Mouse (Mus musculus) intestine, embryonic 15.5 days (tissue): Measurements from ENCODE around the gene Exoc6b. TPM values are rescaled to one million over a fixed set of nuclear protein-coding genes. Genes with fewer than 3 reads are reported as not detected.
"Not testable (repeated sequence)": the region's sequence is repeated elsewhere in the genome, so short reads cannot be mapped to it uniquely, and the experiment has no call there.

Experiments
- ATAC-seq: fragments of 200-750 bp; cut with Nextera tagmentation; 2 replicates; pipeline ENCODE4 v1.8.0; 2017; ENCODE audit warnings: moderate TSS enrichment, moderate library complexity
- H3K27ac ChIP-seq: fragments of 300-500 bp; sonication (generic); 2 replicates; pipeline ENCODE4 v1.5.1; 2015; ENCODE audit warnings: mild to moderate bottlenecking, inconsistent platforms
- H3K27me3 ChIP-seq: fragments of 300-500 bp; sonication (generic); replicated peaks from 2 replicates; pipeline ENCODE4 v1.6.1; 2015; ENCODE audit warnings: inconsistent platforms
- H3K36me3 ChIP-seq: fragments of 300-500 bp; sonication (generic); 2 replicates; pipeline ENCODE4 v1.6.1; 2015; ENCODE audit warnings: inconsistent platforms
- H3K4me1 ChIP-seq: fragments of 300-500 bp; sonication (generic); replicated peaks from 2 replicates; pipeline ENCODE4 v1.6.1; 2015; ENCODE audit warnings: inconsistent platforms
- H3K4me2 ChIP-seq: fragments of 300-500 bp; sonication (generic); replicated peaks from 2 replicates; pipeline ENCODE4 v1.6.1; 2015; ENCODE audit warnings: mild to moderate bottlenecking, inconsistent platforms
- H3K4me3 ChIP-seq: fragments of 300-500 bp; sonication (generic); replicated peaks from 2 replicates; pipeline ENCODE4 v1.5.1; 2015; ENCODE audit warnings: inconsistent platforms
- H3K9ac ChIP-seq: fragments of 300-500 bp; sonication (generic); 2 replicates; pipeline ENCODE4 v1.6.1; 2015; ENCODE audit warnings: inconsistent platforms
- H3K9me3 ChIP-seq: fragments of 300-500 bp; sonication (generic); 2 replicates; pipeline ENCODE4 v1.6.1; 2016; ENCODE audit warnings: inconsistent platforms
- WGBS: fragments of 180-500 bp; shearing (Covaris S2); methylation state at CpG from one replicate; pipeline ENCODE4 v1.1.7; 2015; 5-methylcytosine and 5-hydroxymethylcytosine counted together
- polyA plus RNA-seq: library from polyadenylated mRNA; unstranded; fragments of >200 nt; fragmentation: Nextera tagmentation; extraction: Ambion mirVana; gene quantifications from 2 replicates; pipeline ENCODE4 v1.2.1, GENCODE M21; 2015

The Exoc6b gene
- polyA plus RNA-seq, 1 experiment from 2014 or later: 19.5 TPM

DNA sequence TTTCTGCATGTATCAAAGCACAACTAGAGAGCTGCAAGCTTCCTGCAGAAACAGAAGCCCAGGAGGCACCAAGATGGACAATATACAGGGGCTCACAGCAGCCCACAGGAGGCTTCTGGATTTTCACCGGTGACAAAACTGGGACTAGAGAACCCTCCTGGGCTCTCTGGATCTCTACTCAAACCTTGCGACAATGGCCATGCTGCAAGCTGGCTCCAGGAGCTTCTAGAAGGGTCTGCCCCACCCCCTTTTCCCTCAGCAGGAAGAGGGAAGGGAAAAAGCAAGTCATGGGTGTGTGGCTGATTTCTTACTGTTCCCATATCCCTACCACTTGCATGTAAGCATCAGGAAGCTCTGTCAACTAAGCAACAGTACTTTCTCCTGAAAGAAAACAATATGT, 437.7 kb downstream of the Exoc6b start:
- H3K9ac ChIP-seq: no peak overlapping the region
- WGBS: 77% methylated on average over 2 of the region's 2 CpGs
- no peaks in the 10 kb centered on the region for H3K36me3 ChIP-seq
- H3K4me3 ChIP-seq: no peak overlapping the region
- no peak overlapping the region for H3K4me2 ChIP-seq
- H3K4me1 ChIP-seq: peaks cover 3% of the 10 kb centered on the region; the same call in 1 of the 2 replicates
- H3K9me3 ChIP-seq: no peaks in the 10 kb centered on the region
- ATAC-seq: no peak
- H3K27ac ChIP-seq: no peak overlapping the region
- H3K27me3 ChIP-seq: no peaks in the 10 kb centered on the region

DNA sequence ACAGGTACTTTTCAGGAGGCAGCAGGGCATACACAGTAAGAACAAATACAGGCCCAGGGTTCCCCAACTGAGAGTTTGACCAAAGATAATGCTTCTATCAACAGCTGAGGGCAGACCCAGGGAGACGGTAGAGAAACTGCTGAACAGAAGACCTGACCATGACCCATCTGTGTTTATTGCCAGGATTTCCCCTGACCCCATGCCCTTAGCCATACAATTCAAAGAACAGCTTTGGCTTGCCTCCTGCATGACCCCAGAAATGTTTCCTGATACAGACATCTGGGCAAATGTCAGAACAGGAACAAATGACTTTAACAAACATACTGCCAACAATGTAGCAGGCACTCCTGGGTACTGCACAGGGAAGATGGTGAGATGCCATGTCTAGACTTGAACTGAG, 439.0 kb downstream of the Exoc6b start:
- Histone ChIP-seq H3K4me1 (peaks cover 3% of the 10 kb centered on the region; the same call in 1 of the 2 replicates), H3K9ac (no peak overlapping the region), H3K27ac (no peak overlapping the region), H3K27me3 (no peaks in the 10 kb centered on the region), H3K4me2 (no peak overlapping the region), H3K9me3 (no peaks in the 10 kb centered on the region), H3K36me3 (no peaks in the 10 kb centered on the region), H3K4me3 (no peak overlapping the region)
- 22% methylated on average over 1 of the region's 1 CpGs for WGBS
- no peak for ATAC-seq

DNA sequence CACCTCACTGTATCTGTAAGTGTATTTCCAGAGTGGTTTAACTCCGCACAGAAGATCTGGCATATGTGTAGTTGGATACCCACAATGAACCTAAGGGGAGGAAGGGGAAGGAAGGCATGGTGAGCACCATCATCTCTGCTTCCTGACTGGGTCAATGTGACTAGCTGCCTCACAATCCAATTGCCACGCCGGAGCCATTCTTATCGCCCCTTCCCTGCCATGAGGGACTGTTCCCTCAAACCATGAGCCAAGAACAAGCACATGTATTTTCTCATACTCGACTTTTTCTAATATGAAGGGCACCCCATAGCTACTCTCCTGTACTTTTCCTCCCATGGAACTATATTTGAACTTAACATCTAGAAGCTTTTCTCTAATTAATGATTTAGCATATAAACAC, 440.5 kb downstream of the Exoc6b start:
- Histone ChIP-seq H3K27me3 (no peaks in the 10 kb centered on the region), H3K9ac (no peak overlapping the region), H3K4me2 (no peak overlapping the region), H3K36me3 (no peaks in the 10 kb centered on the region), H3K27ac (no peak overlapping the region), H3K4me1 (peaks cover 3% of the 10 kb centered on the region; the same call in 1 of the 2 replicates), H3K4me3 (no peak overlapping the region), H3K9me3 (no peaks in the 10 kb centered on the region)
- 88% methylated on average over 5 of the region's 5 CpGs for WGBS
- no peak for ATAC-seq

DNA sequence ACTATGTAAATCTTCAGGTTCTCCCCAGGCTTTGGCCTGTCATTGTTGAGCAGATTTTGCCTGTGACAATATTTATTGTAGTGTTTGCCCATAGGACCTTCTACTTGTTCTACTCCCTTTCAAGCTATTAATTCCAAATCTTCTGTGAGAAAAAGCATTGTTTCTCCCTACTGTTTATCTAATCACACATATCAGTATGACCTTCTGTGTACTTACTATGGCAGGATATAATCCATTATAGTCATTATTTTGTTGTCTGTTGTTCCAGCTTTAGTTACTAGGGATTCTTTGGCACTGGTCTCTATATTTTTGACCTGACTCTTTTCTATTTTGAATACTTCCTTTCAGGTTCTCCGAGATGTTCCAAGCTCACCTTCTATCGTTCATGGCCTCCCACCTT, 442.9 kb downstream of the Exoc6b start:
- Histone ChIP-seq H3K4me3 (no peak overlapping the region), H3K36me3 (0 out of 2 replicates have a peak, but pooled peaks cover 2% of the 10 kb centered on the region), H3K4me1 (peaks cover 5% of the 10 kb centered on the region; the same call in 1 of the 2 replicates), H3K27me3 (no peaks in the 10 kb centered on the region), H3K27ac (no peak overlapping the region), H3K4me2 (no peak overlapping the region), H3K9me3 (no peaks in the 10 kb centered on the region), H3K9ac (no peak overlapping the region)
- no peak for ATAC-seq
- 82% methylated on average over 2 of the region's 2 CpGs for WGBS

DNA sequence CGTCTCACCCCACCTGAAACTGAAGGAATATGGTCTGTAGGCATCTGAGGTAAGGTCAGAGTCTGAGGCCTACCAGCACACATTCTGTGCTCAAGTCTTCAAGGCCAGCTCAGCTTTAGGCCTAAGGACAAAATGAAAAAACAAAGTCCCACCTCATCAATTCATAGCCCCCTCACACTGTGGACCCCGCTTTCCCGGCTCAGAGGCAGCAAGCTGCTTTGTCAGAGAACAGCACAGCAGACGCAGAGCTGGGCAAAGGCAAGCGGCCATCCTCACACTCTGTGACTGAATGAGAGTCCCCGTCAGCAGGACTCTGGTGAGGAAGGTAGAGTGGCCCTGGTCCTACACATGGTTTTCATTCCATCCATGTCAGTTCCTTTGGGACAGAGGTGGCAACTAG, 450.1 kb downstream of the Exoc6b start:
- H3K4me1 ChIP-seq: 0 out of 2 replicates have a peak, but pooled peaks cover 2% of the 10 kb centered on the region
- peaks cover 2% of the 10 kb centered on the region; the same call in 1 of the 2 replicates for H3K36me3 ChIP-seq
- no peaks in the 10 kb centered on the region for H3K9me3 ChIP-seq
- no peak overlapping the region for H3K4me3 ChIP-seq
- H3K27me3 ChIP-seq: no peaks in the 10 kb centered on the region
- H3K4me2 ChIP-seq: no peak overlapping the region
- H3K27ac ChIP-seq: no peak overlapping the region
- 94% methylated on average over 6 of the region's 6 CpGs for WGBS
- no peak for ATAC-seq
- H3K9ac ChIP-seq: no peak overlapping the region

DNA sequence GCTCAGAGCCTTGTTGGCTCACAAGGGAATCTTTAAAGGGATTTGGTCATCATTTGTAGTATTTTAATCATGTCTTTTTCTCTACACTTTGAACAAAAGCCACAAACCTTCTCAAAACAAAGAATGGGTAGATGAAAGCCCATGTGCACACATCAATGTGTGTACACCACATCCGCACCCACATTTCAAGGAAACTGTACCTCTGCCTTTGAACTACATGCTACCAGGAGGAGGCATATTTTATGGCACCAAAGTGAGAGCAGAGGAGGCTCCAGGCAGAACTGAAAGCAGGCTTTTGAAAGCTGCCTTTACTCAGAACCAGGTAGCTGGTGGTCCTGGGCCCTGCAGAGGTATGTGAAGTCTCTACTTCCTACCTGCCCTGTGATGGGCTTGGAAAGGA, 452.3 kb downstream of the Exoc6b start:
- Histone ChIP-seq H3K27ac (no peak overlapping the region), H3K4me2 (no peak overlapping the region), H3K9ac (no peak overlapping the region), H3K27me3 (no peaks in the 10 kb centered on the region), H3K36me3 (no peaks in the 10 kb centered on the region; the same call in 1 of the 2 replicates), H3K9me3 (no peaks in the 10 kb centered on the region), H3K4me1 (no peaks in the 10 kb centered on the region), H3K4me3 (no peak overlapping the region)
- no peak for ATAC-seq
- WGBS: 100% methylated on average over 1 of the region's 1 CpGs

DNA sequence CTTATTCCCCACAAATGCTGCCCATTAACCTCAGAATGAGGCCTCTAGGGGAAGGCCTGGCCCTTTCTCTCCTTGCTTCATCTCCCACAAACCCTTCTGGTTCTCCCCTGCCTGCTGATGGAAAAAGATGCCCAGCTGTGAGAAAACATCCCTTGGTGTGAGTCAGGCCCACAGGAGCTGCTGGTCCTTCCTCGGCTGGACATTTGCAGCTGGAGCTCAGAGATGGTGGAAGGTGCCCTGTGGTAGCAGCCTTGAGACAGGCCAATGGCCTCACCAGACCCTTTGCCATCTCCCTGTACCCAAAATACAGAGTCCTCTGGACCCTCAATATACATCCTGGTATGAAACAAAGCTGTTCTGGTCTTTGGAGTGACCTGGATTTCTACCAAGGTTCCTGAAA, 452.7 kb downstream of the Exoc6b start:
- no peak overlapping the region for H3K4me3 ChIP-seq
- H3K9ac ChIP-seq: no peak overlapping the region
- no peaks in the 10 kb centered on the region for H3K9me3 ChIP-seq
- no peak for ATAC-seq
- H3K27me3 ChIP-seq: no peaks in the 10 kb centered on the region
- WGBS: 85% methylated on average over 1 of the region's 1 CpGs
- H3K36me3 ChIP-seq: no peaks in the 10 kb centered on the region; the same call in 1 of the 2 replicates
- H3K4me2 ChIP-seq: no peak overlapping the region
- H3K27ac ChIP-seq: no peak overlapping the region
- H3K4me1 ChIP-seq: no peaks in the 10 kb centered on the region

DNA sequence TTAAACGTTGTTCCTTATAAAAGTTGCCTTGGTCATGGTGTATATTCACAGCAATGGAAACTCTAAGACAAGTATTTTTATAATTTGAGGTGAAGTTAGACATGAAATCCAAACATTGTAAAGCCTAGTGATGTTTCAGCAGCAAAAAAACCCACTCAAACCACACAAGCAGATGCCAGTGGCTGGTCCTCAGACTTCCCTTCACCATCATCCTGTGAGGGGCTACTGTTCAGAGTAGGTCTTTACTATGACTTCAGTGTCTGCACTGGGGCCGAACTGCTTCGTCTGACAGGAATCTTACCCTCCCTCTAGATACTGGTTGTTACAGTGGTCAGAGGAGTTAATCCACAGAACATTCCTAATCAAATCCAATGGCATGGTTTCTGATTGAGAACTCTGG, 455.8 kb downstream of the Exoc6b start:
- no peak for ATAC-seq
- no peak overlapping the region for H3K27ac ChIP-seq
- H3K4me2 ChIP-seq: no peak overlapping the region
- H3K9me3 ChIP-seq: no peaks in the 10 kb centered on the region
- no peaks in the 10 kb centered on the region for H3K27me3 ChIP-seq
- no peaks in the 10 kb centered on the region for H3K36me3 ChIP-seq
- H3K4me1 ChIP-seq: no peaks in the 10 kb centered on the region
- WGBS: 82% methylated on average over 3 of the region's 3 CpGs
- no peak overlapping the region for H3K9ac ChIP-seq
- no peak overlapping the region for H3K4me3 ChIP-seq

DNA sequence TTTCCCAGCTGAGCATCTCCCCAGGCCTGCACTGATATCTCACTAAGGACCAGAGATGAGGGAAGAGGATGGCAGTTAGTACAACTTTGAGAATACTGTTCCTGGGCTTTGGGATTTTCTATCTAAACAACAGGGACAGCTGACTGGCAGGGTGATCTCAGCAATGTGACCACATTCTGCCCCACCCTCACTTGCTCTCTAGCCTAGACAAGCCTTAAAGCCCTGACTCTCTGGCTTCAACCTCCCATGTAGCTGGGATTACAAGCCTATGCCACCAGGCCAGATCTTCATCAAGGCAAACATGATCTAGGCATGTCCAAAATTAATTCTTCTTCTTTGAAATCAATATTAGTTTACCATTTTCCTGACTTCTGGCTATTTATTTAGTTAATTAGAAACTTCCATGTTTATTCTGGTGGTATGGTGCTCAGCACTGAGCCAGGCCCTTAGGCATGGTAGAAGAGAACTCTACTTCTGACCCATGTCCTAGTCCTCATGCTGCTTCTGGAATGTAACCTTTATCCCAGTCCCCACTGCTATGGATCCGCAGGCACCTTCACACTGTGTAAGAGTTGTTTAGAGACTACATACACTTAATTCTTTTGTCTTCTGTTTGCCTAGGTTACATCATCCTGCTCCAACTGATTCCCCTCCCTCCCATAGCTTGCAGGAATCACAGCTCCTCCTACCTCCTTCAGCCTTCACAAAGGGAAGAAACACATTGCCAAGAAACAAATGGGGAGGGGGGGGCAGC, 468.0 kb downstream of the Exoc6b start:
- WGBS: 38% methylated on average over 1 of the region's 1 CpGs
- no peak overlapping the region for H3K9ac ChIP-seq
- no peaks in the 10 kb centered on the region for H3K27me3 ChIP-seq
- H3K36me3 ChIP-seq: no peaks in the 10 kb centered on the region
- H3K27ac ChIP-seq: no peak overlapping the region
- no peaks in the 10 kb centered on the region for H3K4me1 ChIP-seq
- no peak overlapping the region for H3K4me2 ChIP-seq
- no peak for ATAC-seq
- no peaks in the 10 kb centered on the region for H3K9me3 ChIP-seq
- no peak overlapping the region for H3K4me3 ChIP-seq

DNA sequence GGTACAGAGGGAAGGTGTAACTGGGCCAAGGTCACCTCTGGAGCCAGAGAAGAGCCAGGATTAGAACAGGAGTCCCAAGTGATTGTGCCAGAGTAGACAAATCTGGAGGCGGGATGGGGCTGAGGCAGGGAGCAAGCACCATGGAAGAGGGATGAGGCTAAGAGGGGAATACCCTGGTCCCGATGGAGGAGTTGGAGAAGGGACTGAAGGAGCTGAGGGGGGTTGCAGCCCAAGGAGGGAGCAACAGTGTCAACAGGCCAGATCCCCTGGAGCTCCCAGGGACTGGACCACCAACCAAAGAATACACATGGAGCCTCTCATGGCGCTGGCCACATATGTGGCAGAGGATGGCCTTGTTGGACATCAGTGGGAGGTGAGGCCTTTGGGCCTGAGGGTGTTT, 470.0 kb downstream of the Exoc6b start:
- ATAC-seq, H3K9ac ChIP-seq, H3K4me1 ChIP-seq, H3K4me2 ChIP-seq, H3K4me3 ChIP-seq, H3K9me3 ChIP-seq, H3K27ac ChIP-seq, H3K36me3 ChIP-seq, H3K27me3 ChIP-seq: not testable (repeated sequence)
- WGBS: 87% methylated on average over 3 of the region's 3 CpGs

DNA sequence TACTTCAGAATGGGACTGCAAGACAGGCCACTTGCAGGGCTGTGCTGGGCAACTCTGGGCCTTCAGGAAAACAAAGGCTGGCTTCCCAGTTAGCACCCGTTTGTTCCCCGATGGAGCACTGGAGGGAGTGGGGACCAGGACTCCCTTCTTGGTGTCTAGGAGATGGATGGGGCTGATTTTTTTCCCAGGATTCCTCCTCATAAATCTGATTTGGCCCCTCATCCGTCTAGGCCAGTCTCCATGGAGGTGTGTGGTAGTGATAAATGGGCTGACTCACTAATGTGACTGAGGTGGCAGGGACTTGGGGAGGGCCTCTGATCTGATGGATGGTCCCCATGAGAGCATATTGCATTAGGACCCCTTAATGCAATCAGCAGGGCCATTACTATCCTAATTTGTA, 470.6 kb downstream of the Exoc6b start:
- Histone ChIP-seq H3K4me1 (no peaks in the 10 kb centered on the region), H3K36me3 (no peaks in the 10 kb centered on the region), H3K27ac (no peak overlapping the region), H3K4me3 (no peak overlapping the region), H3K27me3 (no peaks in the 10 kb centered on the region), H3K9me3 (no peaks in the 10 kb centered on the region), H3K4me2 (no peak overlapping the region), H3K9ac (no peak overlapping the region)
- 73% methylated on average over 3 of the region's 3 CpGs for WGBS
- ATAC-seq: no peak

DNA sequence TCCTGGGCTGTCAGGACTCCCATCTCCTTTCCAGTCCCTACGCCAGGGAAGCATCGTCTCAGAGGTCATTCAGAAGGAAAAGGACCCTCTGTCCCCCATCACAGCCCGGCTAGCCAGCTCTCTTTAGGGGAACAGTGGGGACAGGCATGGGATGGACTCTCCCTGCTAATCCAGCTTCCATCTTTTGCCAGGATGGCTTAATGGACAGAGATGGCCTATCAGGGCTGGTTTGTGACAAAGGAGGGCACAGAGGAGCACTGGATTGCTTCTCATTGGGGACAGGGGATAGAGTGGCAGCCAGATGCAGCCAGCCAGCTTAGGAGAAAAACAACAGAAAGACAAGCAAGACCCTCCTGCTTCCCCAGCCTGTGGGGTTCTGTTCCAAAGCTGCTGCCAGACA, 474.7 kb downstream of the Exoc6b start:
- Histone ChIP-seq H3K9me3 (no peaks in the 10 kb centered on the region), H3K27me3 (peaks cover 4% of the 10 kb centered on the region), H3K36me3 (no peaks in the 10 kb centered on the region), H3K4me1 (peaks cover 13% of the 10 kb centered on the region), H3K4me2 (no peak overlapping the region), H3K9ac (no peak overlapping the region), H3K4me3 (no peak overlapping the region), H3K27ac (no peak overlapping the region)
- ATAC-seq: no peak
- 81% methylated on average over 3 of the region's 3 CpGs for WGBS

DNA sequence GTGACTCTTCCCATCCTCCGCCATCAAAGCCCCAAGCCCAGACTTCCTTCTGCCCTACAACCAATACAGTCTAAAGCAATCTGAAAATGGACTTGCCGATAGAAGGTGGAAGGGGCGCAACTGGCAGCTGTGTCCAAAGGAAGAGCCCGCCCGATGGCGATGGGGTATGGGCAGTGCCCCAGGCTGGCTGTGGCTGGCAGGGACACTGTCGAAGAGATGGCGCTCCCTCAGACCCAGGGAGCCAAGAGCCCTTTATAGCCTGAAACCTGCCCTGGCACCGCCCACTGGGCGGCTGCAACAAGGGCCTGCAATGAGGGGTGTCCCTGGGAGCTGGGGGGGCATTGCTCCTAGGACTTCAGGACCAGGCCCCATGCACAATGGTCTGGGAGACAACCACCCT, 475.6 kb downstream of the Exoc6b start, which contains the start of gene Cyp26b1:
Gene Cyp26b1, minus strand, starts transcription at position 216 of the 400 bp plus-strand sequence.
- WGBS: 89% methylated on average over 10 of the region's 10 CpGs
- peaks cover 14% of the 10 kb centered on the region for H3K27me3 ChIP-seq
- no peaks in the 10 kb centered on the region for H3K36me3 ChIP-seq
- peaks cover 17% of the 10 kb centered on the region for H3K4me1 ChIP-seq
- ATAC-seq: no peak
- no peak within 1 kb of the TSS for H3K9ac ChIP-seq
- no peaks in the 10 kb centered on the region for H3K9me3 ChIP-seq
- H3K4me3 ChIP-seq: no peak within 1 kb of the TSS
- no peak within 1 kb of the TSS for H3K4me2 ChIP-seq
- no peak within 1 kb of the TSS for H3K27ac ChIP-seq
